Mouse (Mus musculus) lung, postnatal 0 days (tissue): ENCODE measurements around the gene Gm49342. TPM values are rescaled to one million over a fixed set of nuclear protein-coding genes. Genes with fewer than 3 reads are reported as not detected.
"Not testable (repeated sequence)": the region's sequence is repeated elsewhere in the genome, so short reads cannot be mapped to it uniquely, and the experiment has no call there.

ENCODE experiments used
- ATAC-seq: fragments of 200-750 bp; cut with Nextera tagmentation; 2 replicates; pipeline ENCODE4 v1.8.0; 2017; ENCODE audit warnings: moderate library complexity
- DNase-seq: peaks from one replicate; pipeline ENCODE4 v3.0.0-alpha.2; 2016; ENCODE audit warnings: low spot score
- H3K27ac ChIP-seq: fragments of 300-500 bp; sonication (generic); 2 replicates; pipeline ENCODE4 v1.5.1; 2014; ENCODE audit warnings: antibody characterized with exemption, mild to moderate bottlenecking, low read length, mixed read lengths
- H3K27me3 ChIP-seq: fragments of 300-500 bp; sonication (generic); replicated peaks from 2 replicates; pipeline ENCODE4 v1.6.1; 2014; ENCODE audit warnings: low read length, mixed read lengths; ENCODE audit not compliant: insufficient read depth
- H3K36me3 ChIP-seq: fragments of 300-500 bp; sonication (generic); 2 replicates; pipeline ENCODE4 v1.6.1; 2014; ENCODE audit warnings: low read length, mixed read lengths; ENCODE audit not compliant: insufficient read depth
- H3K4me1 ChIP-seq: fragments of 300-500 bp; sonication (generic); 2 replicates; pipeline ENCODE4 v1.6.1; 2014; ENCODE audit warnings: antibody characterized with exemption, low read depth, low read length, mixed read lengths; ENCODE audit not compliant: insufficient read depth
- H3K4me2 ChIP-seq: fragments of 300-500 bp; sonication (generic); replicated peaks from 2 replicates; pipeline ENCODE4 v1.6.1; 2014; ENCODE audit warnings: low read depth, mild to moderate bottlenecking, low read length, moderate library complexity, mixed read lengths
- H3K4me3 ChIP-seq: fragments of 300-500 bp; sonication (generic); 2 replicates; pipeline ENCODE4 v1.5.1; 2014; ENCODE audit warnings: low read depth, low read length
- H3K9ac ChIP-seq: fragments of 300-500 bp; sonication (generic); replicated peaks from 2 replicates; pipeline ENCODE4 v1.6.1; 2014; ENCODE audit warnings: low read depth, mild to moderate bottlenecking
- H3K9me3 ChIP-seq: fragments of 300-500 bp; sonication (generic); 2 replicates; pipeline ENCODE4 v1.6.1; 2016; ENCODE audit warnings: low read length, mixed read lengths
- CTCF ChIP-seq: IDR thresholded peaks from 2 replicates; pipeline ENCODE4 v1.5.1; 2016; ENCODE audit warnings: antibody characterized with exemption, mild to moderate bottlenecking
- EP300 ChIP-seq: IDR thresholded peaks from 2 replicates; pipeline ENCODE4 v1.6.1; 2016; ENCODE audit warnings: antibody characterized with exemption, mild to moderate bottlenecking, control low read depth
- WGBS: fragments of 180-500 bp; shearing (Covaris S2); extraction: QIAGEN DNeasy Blood & Tissue Kit; methylation state at CpG from one replicate; pipeline ENCODE4 v1.1.7; 2014; 5-methylcytosine and 5-hydroxymethylcytosine counted together
- polyA plus RNA-seq: library from polyadenylated mRNA; unstranded; fragments of >200 nt; fragmentation: Nextera tagmentation; extraction: Ambion mirVana; gene quantifications from 2 replicates; pipeline ENCODE4 v1.2.1, GENCODE M21; 2015

Gene Gm49342
- polyA plus RNA-seq, 1 experiment from 2014 or later: not detected

DNA sequence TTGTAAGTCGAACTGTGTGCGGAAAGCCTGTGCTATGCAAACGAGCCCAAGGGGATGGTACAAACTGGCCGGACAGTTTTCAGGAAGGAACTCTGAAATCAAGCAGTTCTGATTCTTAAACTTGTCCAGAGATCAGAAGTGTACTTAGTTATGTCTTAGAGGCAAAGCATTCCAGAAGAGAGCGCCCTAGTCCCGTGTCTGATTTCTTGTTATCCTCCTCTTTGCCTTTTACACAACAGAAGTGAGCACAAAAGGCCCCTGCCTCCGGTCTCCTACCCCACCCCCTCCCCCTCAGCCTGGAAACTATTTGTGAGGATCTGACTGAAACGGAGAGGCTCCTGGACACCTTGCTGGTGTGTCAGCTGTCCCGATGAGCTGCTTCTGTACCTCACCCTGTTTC, 32.4 kb downstream of the Gm49342 start:
- no peaks in the 10 kb centered on the region for H3K9me3 ChIP-seq
- H3K36me3 ChIP-seq: no peaks in the 10 kb centered on the region
- WGBS: 23% methylated on average over 9 of the region's 9 CpGs
- H3K4me3 ChIP-seq: no peak overlapping the region
- ATAC-seq: no peak; the same call in 1 of the 2 replicates
- H3K9ac ChIP-seq: no peak overlapping the region
- TF ChIP-seq CTCF (peak; percentile 47), EP300 (no peak)
- H3K4me1 ChIP-seq: no peaks in the 10 kb centered on the region
- no peak overlapping the region for H3K4me2 ChIP-seq
- no peaks in the 10 kb centered on the region for H3K27me3 ChIP-seq
- H3K27ac ChIP-seq: no peak overlapping the region
- DNase-seq: peak; percentile 58

- H3K27ac ChIP-seq, H3K27me3 ChIP-seq, H3K4me1 ChIP-seq, H3K9me3 ChIP-seq, H3K36me3 ChIP-seq, H3K4me2 ChIP-seq, H3K4me3 ChIP-seq, H3K9ac ChIP-seq, ATAC-seq, DNase-seq: not testable (repeated sequence)
- 86% methylated on average over 6 of the region's 6 CpGs for WGBS
Measured at GRCm38 (mm10) chr14:50978451-50978850, 34.1 kb downstream of the Gm49342 start.

DNA sequence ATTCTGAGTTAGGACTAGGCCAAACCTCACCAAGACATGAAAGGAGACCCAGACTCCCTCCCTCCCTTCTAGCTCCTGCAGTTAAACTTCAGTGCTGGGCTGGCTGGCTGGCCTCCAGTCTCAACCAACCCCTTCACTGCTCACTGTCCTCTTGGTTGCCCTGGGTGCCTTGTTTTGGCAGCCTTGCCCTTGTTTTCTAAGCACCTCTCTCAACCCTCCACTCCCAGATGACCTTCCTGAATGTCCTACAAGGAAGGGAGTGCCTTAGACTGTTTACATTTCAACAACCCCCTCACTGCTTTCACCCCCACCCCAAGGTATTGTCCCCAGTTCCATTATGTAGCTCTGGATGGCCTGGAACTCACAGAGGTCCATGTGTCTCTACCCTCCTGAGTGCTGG, 35.3 kb downstream of the Gm49342 start:
- H3K27ac ChIP-seq: no peak overlapping the region
- DNase-seq (no peak), ATAC-seq (0 out of 2 replicates have a peak, but pooled peaks have one; percentile 9)
- H3K4me3 ChIP-seq: no peak overlapping the region
- no peaks in the 10 kb centered on the region for H3K27me3 ChIP-seq
- H3K9me3 ChIP-seq: no peaks in the 10 kb centered on the region
- TF ChIP-seq CTCF: no peak
- TF ChIP-seq EP300: no peak
- H3K36me3 ChIP-seq: no peaks in the 10 kb centered on the region
- no peaks in the 10 kb centered on the region for H3K4me1 ChIP-seq
- H3K4me2 ChIP-seq: no peak overlapping the region
- H3K9ac ChIP-seq: no peak overlapping the region

GRCm38 (mm10) chr14:50981207-50981606, 36.9 kb downstream of the Gm49342 start:
- H3K4me2 ChIP-seq: no peak overlapping the region
- 29% methylated on average over 2 of the region's 2 CpGs for WGBS
- DNase-seq (no peak), ATAC-seq (no peak)
- H3K9me3 ChIP-seq: no peaks in the 10 kb centered on the region
- no peak overlapping the region for H3K9ac ChIP-seq
- TF ChIP-seq EP300 (no peak), CTCF (no peak)
- no peaks in the 10 kb centered on the region for H3K36me3 ChIP-seq
- no peaks in the 10 kb centered on the region for H3K4me1 ChIP-seq
- H3K27ac ChIP-seq: no peak overlapping the region
- H3K27me3 ChIP-seq: no peaks in the 10 kb centered on the region
- no peak overlapping the region for H3K4me3 ChIP-seq

- H3K27ac ChIP-seq: no peak overlapping the region
- H3K9me3 ChIP-seq: no peaks in the 10 kb centered on the region
- WGBS: 54% methylated on average over 5 of the region's 5 CpGs
Measured at GRCm38 (mm10) chr14:50981837-50982236, 37.5 kb downstream of the Gm49342 start.

DNA sequence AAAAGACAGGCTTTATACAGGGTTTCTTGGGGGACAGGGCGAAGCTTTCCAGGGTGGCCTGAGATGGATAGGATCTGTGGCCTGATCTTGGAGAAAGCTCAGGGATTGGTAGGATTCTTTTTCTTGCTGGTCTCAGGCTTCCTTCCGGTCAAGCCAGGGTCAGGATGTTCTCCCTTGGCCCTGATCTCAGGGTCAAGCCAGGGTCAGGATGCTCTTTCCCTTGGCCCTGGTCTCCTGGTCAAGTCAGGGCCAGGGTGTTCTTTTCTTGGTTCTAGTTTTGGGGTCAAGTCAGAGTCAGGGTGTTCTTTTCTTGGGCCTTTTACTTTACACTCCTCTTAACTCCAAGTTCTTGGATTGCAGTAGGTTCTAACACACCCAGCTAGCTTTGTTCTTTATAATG, 43.4 kb downstream of the Gm49342 start:
- TF ChIP-seq EP300 (no peak), CTCF (no peak)
- H3K4me3 ChIP-seq: no peak overlapping the region
- 77% methylated on average over 2 of the region's 2 CpGs for WGBS
- H3K9ac ChIP-seq: no peak overlapping the region
- no peak overlapping the region for H3K4me2 ChIP-seq
- no peak overlapping the region for H3K27ac ChIP-seq
- H3K9me3 ChIP-seq: no peaks in the 10 kb centered on the region
- no peaks in the 10 kb centered on the region for H3K4me1 ChIP-seq
- no peaks in the 10 kb centered on the region for H3K36me3 ChIP-seq
- no peak for ATAC-seq
- DNase-seq: no peak
- no peaks in the 10 kb centered on the region for H3K27me3 ChIP-seq

More at GRCm38 (mm10) chr14:50981837-50982236, 37.5 kb downstream of the Gm49342 start:
- TF ChIP-seq EP300 (no peak), CTCF (no peak)
- Histone ChIP-seq H3K4me3 (no peak overlapping the region), H3K27me3 (no peaks in the 10 kb centered on the region), H3K9ac (no peak overlapping the region), H3K4me2 (no peak overlapping the region), H3K36me3 (no peaks in the 10 kb centered on the region), H3K4me1 (no peaks in the 10 kb centered on the region)
- no peak for DNase-seq
- ATAC-seq: no peak

DNA sequence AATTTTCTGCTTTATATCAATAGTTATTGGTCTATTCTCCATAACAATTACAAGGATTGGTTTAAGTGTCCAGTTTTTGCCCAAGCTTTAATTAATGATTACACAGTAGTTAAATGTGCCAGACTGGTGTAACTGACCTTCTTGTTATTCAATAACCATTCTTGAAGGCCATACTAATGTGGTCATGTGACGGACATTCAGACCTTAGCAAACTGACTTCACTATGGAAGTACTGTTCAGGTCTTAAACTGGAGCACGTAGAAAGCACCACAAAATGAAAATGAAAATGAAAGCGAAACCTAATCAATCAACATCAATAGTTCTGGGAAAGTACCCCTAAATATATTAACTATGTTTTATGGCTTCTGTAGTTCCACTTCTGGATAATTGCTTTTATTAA, 46.7 kb downstream of the Gm49342 start:
- ATAC-seq (no peak), DNase-seq (no peak)
- no peaks in the 10 kb centered on the region for H3K27me3 ChIP-seq
- H3K4me3 ChIP-seq: no peak overlapping the region
- H3K9ac ChIP-seq: no peak overlapping the region
- 63% methylated on average over 3 of the region's 3 CpGs for WGBS
- no peak overlapping the region for H3K4me2 ChIP-seq
- H3K9me3 ChIP-seq: no peaks in the 10 kb centered on the region
- TF ChIP-seq CTCF (no peak), EP300 (no peak)
- H3K36me3 ChIP-seq: no peaks in the 10 kb centered on the region
- H3K27ac ChIP-seq: no peak overlapping the region
- H3K4me1 ChIP-seq: no peaks in the 10 kb centered on the region
